Mouse (Mus musculus): ENCODE measurements at regions not wholly inside any gene's neighbourhood (a gene's known extent, or its start where the extent isn't known, plus 50 kb on each side); places are given as distances from the start of the nearest gene placed in this dataset.

- no peak for TF ChIP-seq CTCF (IDR thresholded peaks at IDR 0.05; ENCODE audit: borderline replicate concordance, control insufficient read depth, extremely low read depth, insufficient read depth, low read length, poor library complexity)
- no peak for TF ChIP-seq POLR2A (IDR thresholded peaks at IDR 0.05; ENCODE audit: control insufficient read depth, extremely low read depth, insufficient read depth, low read length, poor library complexity)
- Histone ChIP-seq H3K27me3 (ENCODE audit: control insufficient read depth, insufficient read depth, low read length) (no peaks in the 10 kb centered on the region), H3K27ac (ENCODE audit: control insufficient read depth, insufficient read depth, low read length) (peak overlapping the region; percentile 52; the same call in 1 of the 2 replicates), H3K4me3 (ENCODE audit: control insufficient read depth, insufficient read depth, low read length) (no peak overlapping the region), H3K36me3 (ENCODE audit: control insufficient read depth, insufficient read depth, low read length) (no peaks in the 10 kb centered on the region), H3K4me1 (replicated peaks; ENCODE audit: control insufficient read depth, insufficient read depth, low read length) (0 out of 2 replicates have a peak, but pooled peaks cover 2% of the 10 kb centered on the region)
- no peak for DNase-seq
- 93% methylated on average over 5 of the region's 5 CpGs for WGBS
These were observed 78.2 kb upstream of the Ppm1b start for GRCm38 (mm10) chr17:84878316-84878715.

GRCm38 (mm10) chr17:84879146-84879545, 77.4 kb upstream of the Ppm1b start:
- no peak overlapping the region for H3K27ac ChIP-seq (ENCODE audit: control insufficient read depth, insufficient read depth, low read length)
- H3K4me3 ChIP-seq (ENCODE audit: control insufficient read depth, insufficient read depth, low read length): no peak overlapping the region
- H3K27me3 ChIP-seq (ENCODE audit: control insufficient read depth, insufficient read depth, low read length): no peaks in the 10 kb centered on the region
- H3K36me3 ChIP-seq (ENCODE audit: control insufficient read depth, insufficient read depth, low read length): no peaks in the 10 kb centered on the region
- WGBS: 94% methylated on average over 10 of the region's 10 CpGs
- 0 out of 2 replicates have a peak, but pooled peaks cover 2% of the 10 kb centered on the region for H3K4me1 ChIP-seq (replicated peaks; ENCODE audit: control insufficient read depth, insufficient read depth, low read length)
- no peak for DNase-seq
- TF ChIP-seq CTCF (IDR thresholded peaks at IDR 0.05; ENCODE audit: borderline replicate concordance, control insufficient read depth, extremely low read depth, insufficient read depth, low read length, poor library complexity) (no peak), POLR2A (IDR thresholded peaks at IDR 0.05; ENCODE audit: control insufficient read depth, extremely low read depth, insufficient read depth, low read length, poor library complexity) (no peak)

GRCm38 (mm10) chr17:84880946-84881345, 75.6 kb upstream of the Ppm1b start:
- 25% methylated on average over 2 of the region's 2 CpGs for WGBS
- H3K27me3 ChIP-seq (ENCODE audit: control insufficient read depth, insufficient read depth, low read length): no peaks in the 10 kb centered on the region
- DNase-seq: no peak
- 0 out of 2 replicates have a peak, but pooled peaks cover 2% of the 10 kb centered on the region for H3K4me1 ChIP-seq (replicated peaks; ENCODE audit: control insufficient read depth, insufficient read depth, low read length)
- no peaks in the 10 kb centered on the region for H3K36me3 ChIP-seq (ENCODE audit: control insufficient read depth, insufficient read depth, low read length)
- no peak overlapping the region for H3K4me3 ChIP-seq (ENCODE audit: control insufficient read depth, insufficient read depth, low read length)
- H3K27ac ChIP-seq (ENCODE audit: control insufficient read depth, insufficient read depth, low read length): no peak overlapping the region
- TF ChIP-seq POLR2A (IDR thresholded peaks at IDR 0.05; ENCODE audit: control insufficient read depth, extremely low read depth, insufficient read depth, low read length, poor library complexity) (no peak), CTCF (IDR thresholded peaks at IDR 0.05; ENCODE audit: borderline replicate concordance, control insufficient read depth, extremely low read depth, insufficient read depth, low read length, poor library complexity) (no peak)

- TF ChIP-seq POLR2A (IDR thresholded peaks at IDR 0.05; ENCODE audit: control insufficient read depth, extremely low read depth, insufficient read depth, low read length, poor library complexity) (no peak), CTCF (IDR thresholded peaks at IDR 0.05; ENCODE audit: borderline replicate concordance, control insufficient read depth, extremely low read depth, insufficient read depth, low read length, poor library complexity) (no peak)
- no peaks in the 10 kb centered on the region for H3K27me3 ChIP-seq (ENCODE audit: control insufficient read depth, insufficient read depth, low read length)
- no peaks in the 10 kb centered on the region for H3K36me3 ChIP-seq (ENCODE audit: control insufficient read depth, insufficient read depth, low read length)
- peaks cover 6% of the 10 kb centered on the region for H3K4me1 ChIP-seq (replicated peaks; ENCODE audit: control insufficient read depth, insufficient read depth, low read length)
- peak; percentile 24 for DNase-seq
- peak overlapping the region; percentile 44; the same call in 1 of the 2 replicates for H3K27ac ChIP-seq (ENCODE audit: control insufficient read depth, insufficient read depth, low read length)
- no peak overlapping the region for H3K4me3 ChIP-seq (ENCODE audit: control insufficient read depth, insufficient read depth, low read length)
- WGBS: 54% methylated on average over 5 of the region's 5 CpGs
These were observed 68.0 kb upstream of the Ppm1b start for GRCm38 (mm10) chr17:84888525-84888924.

GRCm38 (mm10) chr17:84890871-84891599, 65.5 kb upstream of the Ppm1b start:
- no peaks in the 10 kb centered on the region for H3K36me3 ChIP-seq (ENCODE audit: control insufficient read depth, insufficient read depth, low read length)
- H3K4me3 ChIP-seq (ENCODE audit: control insufficient read depth, insufficient read depth, low read length): no peak overlapping the region
- DNase-seq: no peak
- H3K27me3 ChIP-seq (ENCODE audit: control insufficient read depth, insufficient read depth, low read length): no peaks in the 10 kb centered on the region
- peaks cover 6% of the 10 kb centered on the region for H3K4me1 ChIP-seq (replicated peaks; ENCODE audit: control insufficient read depth, insufficient read depth, low read length)
- no peak overlapping the region for H3K27ac ChIP-seq (ENCODE audit: control insufficient read depth, insufficient read depth, low read length)
- 73% methylated on average over 12 of the region's 12 CpGs for WGBS
- TF ChIP-seq CTCF (IDR thresholded peaks at IDR 0.05; ENCODE audit: borderline replicate concordance, control insufficient read depth, extremely low read depth, insufficient read depth, low read length, poor library complexity) (no peak), POLR2A (IDR thresholded peaks at IDR 0.05; ENCODE audit: control insufficient read depth, extremely low read depth, insufficient read depth, low read length, poor library complexity) (no peak)

GRCm38 (mm10) chr17:84893273-84894033, 63.1 kb upstream of the Ppm1b start:
- no peak for TF ChIP-seq CTCF (IDR thresholded peaks at IDR 0.05; ENCODE audit: borderline replicate concordance, control insufficient read depth, extremely low read depth, insufficient read depth, low read length, poor library complexity)
- TF ChIP-seq POLR2A (IDR thresholded peaks at IDR 0.05; ENCODE audit: control insufficient read depth, extremely low read depth, insufficient read depth, low read length, poor library complexity): no peak
- Histone ChIP-seq H3K27me3 (ENCODE audit: control insufficient read depth, insufficient read depth, low read length) (no peaks in the 10 kb centered on the region), H3K27ac (ENCODE audit: control insufficient read depth, insufficient read depth, low read length) (no peak overlapping the region), H3K4me3 (ENCODE audit: control insufficient read depth, insufficient read depth, low read length) (no peak overlapping the region), H3K4me1 (replicated peaks; ENCODE audit: control insufficient read depth, insufficient read depth, low read length) (peaks cover 4% of the 10 kb centered on the region), H3K36me3 (ENCODE audit: control insufficient read depth, insufficient read depth, low read length) (no peaks in the 10 kb centered on the region)
- DNase-seq: no peak
- 88% methylated on average over 16 of the region's 16 CpGs for WGBS
